Comparison of ENCODE assay signal across 8 mouse cellular contexts in genomic region chr1:82724339-82725025, GRCm38 (mm10). TPM values are rescaled to one million over a fixed set of nuclear protein-coding genes. Genes with fewer than 3 reads are reported as not detected.
DNase-seq lines count a peak whose midpoint lies in the region; ATAC-seq lines count a peak whose summit lies in the region.

Gene Mff (plus strand): TSS chr1:82724890.

- H3K27ac ChIP-seq in hindbrain, embryonic 11.5 days (ENCODE audit: low read depth, low read length), result no peak within 1 kb of the TSS

- H3K36me3 ChIP-seq in hindbrain, embryonic 11.5 days (ENCODE audit: control insufficient read depth, insufficient read depth, low read length), result no peaks in the 10 kb centered on the region

- DNase-seq in Muller cell, postnatal 12 days (ENCODE audit: inconsistent ontology term), result peak; percentile 94
- DNase-seq in cerebellum, adult 9-11 months, result peak; percentile 94
- DNase-seq in frontal cortex, adult 2 months (ENCODE audit: extremely low spot score in 1 of 2, low spot score in 1 of 2), result peak; percentile 89 to 97
- peak; percentile 95 for DNase-seq in hindbrain, embryonic 11.5 days (ENCODE audit: low spot score)
- DNase-seq in layer of hippocampus, postnatal 10 days (ENCODE audit: low spot score in 2 of 2), result peak; percentile 91 to 93
- peak; percentile 96 for DNase-seq in lung, postnatal 10 days
- peak; percentile 89 for DNase-seq in ovary, postnatal 36 days (ENCODE audit: low spot score)
- peak; percentile 91 for DNase-seq in thymus, postnatal 25 days

- WGBS in hindbrain, embryonic 11.5 days, result 11% methylated on average over 38 of the region's 38 CpGs

- no peaks in the 10 kb centered on the region for H3K9me3 ChIP-seq in hindbrain, embryonic 11.5 days (ENCODE audit: control insufficient read depth, low read length)

- no peaks in the 10 kb centered on the region for H3K27me3 ChIP-seq in hindbrain, embryonic 11.5 days (ENCODE audit: control insufficient read depth, insufficient read depth, low read length)

- H3K4me1 ChIP-seq in hindbrain, embryonic 11.5 days (replicated peaks; ENCODE audit: control insufficient read depth, insufficient read depth, low read length), result 0 out of 2 replicates have a peak, but pooled peaks cover 2% of the 10 kb centered on the region

- peak within 1 kb of the TSS; percentile 89 for H3K4me3 ChIP-seq in hindbrain, embryonic 11.5 days (ENCODE audit: low read depth, low read length)

- H3K4me2 ChIP-seq in hindbrain, embryonic 11.5 days (replicated peaks; ENCODE audit: low read depth, low read length), result peak within 1 kb of the TSS; percentile 77

- peak; percentile 99 for ATAC-seq in hindbrain, embryonic 11.5 days (ENCODE audit: low FRiP score)

- H3K9ac ChIP-seq in hindbrain, embryonic 11.5 days (ENCODE audit: low read depth, low read length), result peak within 1 kb of the TSS; percentile 96

RNA-seq across cellular contexts. Expression of gene Mff, which starts in this region (rescaled TPM):
- polyA plus RNA-seq in frontal cortex, adult 2 months (2012; rRNA removed), result 309 and 333 TPM in 2 replicates
- 279 and 298 TPM in 2 replicates for polyA plus RNA-seq in hindbrain, embryonic 11.5 days (2014; fragmentation: Nextera tagmentation; extraction: Ambion mirVana)
- 100 to 1,000 TPM; 272 to 287 TPM for total RNA-seq in layer of hippocampus, postnatal 10 days (2021)
